In the genomic region with DNA sequence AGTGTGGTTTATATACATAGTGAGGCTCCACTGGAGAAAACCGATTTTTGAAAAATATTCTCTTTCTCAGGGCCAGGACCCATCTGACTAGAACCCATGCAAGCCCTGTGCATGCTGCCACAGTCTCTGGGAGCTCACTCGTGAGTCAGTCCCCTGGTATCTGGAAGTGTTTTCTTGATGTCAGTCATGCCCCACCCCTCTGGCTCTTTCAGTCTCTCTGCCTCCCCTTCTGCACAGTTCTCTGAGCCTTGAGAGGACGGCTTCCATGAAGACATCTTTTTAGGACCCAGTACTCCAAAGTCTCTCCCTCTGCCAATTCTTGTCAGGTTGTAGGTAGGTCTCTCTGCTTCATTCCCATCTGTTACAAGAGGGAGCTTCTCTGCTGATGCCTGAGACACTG, we compare ENCODE assay signal across 13 mouse cellular contexts.
DNase-seq lines count a peak whose midpoint lies in the region; ATAC-seq and TF ChIP-seq lines count a peak whose summit lies in the region.
"Had no signal": no experiment of that assay in that cellular context is flagged by ENCODE, and none has a peak within 500 bp of the region (broad histone marks: within the 10 kb centered on the region; RNA-seq: fewer than 3 reads in every experiment).

No protein-coding gene starts in this region.

- no peaks in the 10 kb centered on the region for H3K79me2 ChIP-seq in MEL (ENCODE audit: control insufficient read depth, insufficient read depth, low read length, poor library complexity)

- H3K36me3 ChIP-seq in MEL (ENCODE audit: control insufficient read depth in 1 of 2, insufficient read depth in 2 of 2, low read length in 2 of 2), result peaks cover 0 to 20% of the 10 kb centered on the region in 2 experiments; a peak in 2 of 4 replicates
- no peaks in the 10 kb centered on the region for H3K36me3 ChIP-seq in embryonic facial prominence, embryonic 15.5 days
- no peaks in the 10 kb centered on the region for H3K36me3 ChIP-seq in liver, embryonic 11.5 days (ENCODE audit: control insufficient read depth, insufficient read depth, low read length)
- H3K36me3 ChIP-seq: limb, embryonic 15.5 days; midbrain, embryonic 12.5 days; neural tube, embryonic 13.5 days had no signal

- H3K4me3 ChIP-seq in MEL (ENCODE audit: control insufficient read depth in 1 of 2, insufficient read depth in 1 of 2, low read depth in 2 of 2, low read length in 2 of 2), result no peak overlapping the region
- 0 out of 2 replicates have a peak overlapping the region, but pooled peaks have one; percentile 6 for H3K4me3 ChIP-seq in embryonic facial prominence, embryonic 15.5 days (replicated peaks)
- no peak overlapping the region for H3K4me3 ChIP-seq in liver, embryonic 11.5 days (ENCODE audit: low read depth, low read length)
- H3K4me3 ChIP-seq: limb, embryonic 15.5 days; midbrain, embryonic 12.5 days; neural tube, embryonic 13.5 days had no signal

- no peak for TF ChIP-seq POLR2A in MEL (IDR thresholded peaks at IDR 0.05; ENCODE audit: control insufficient read depth in 1 of 2, insufficient read depth in 1 of 2, low read depth in 1 of 2, low read length in 2 of 2, poor library complexity in 1 of 2)

- H3K9me3 ChIP-seq in MEL (replicated peaks; ENCODE audit: insufficient read depth, low read length), result no peaks in the 10 kb centered on the region
- no peaks in the 10 kb centered on the region for H3K9me3 ChIP-seq in embryonic facial prominence, embryonic 15.5 days (replicated peaks)
- no peaks in the 10 kb centered on the region for H3K9me3 ChIP-seq in liver, embryonic 11.5 days (ENCODE audit: control insufficient read depth, low read length)
- H3K9me3 ChIP-seq: limb, embryonic 15.5 days; midbrain, embryonic 12.5 days; neural tube, embryonic 13.5 days had no signal

- no peak for TF ChIP-seq EP300 in MEL (IDR thresholded peaks at IDR 0.05; ENCODE audit: low read depth in 1 of 2, low read length in 2 of 2)

- no peak overlapping the region for H3K27ac ChIP-seq in MEL (ENCODE audit: control insufficient read depth, low read depth, low read length)
- H3K27ac ChIP-seq in embryonic facial prominence, embryonic 15.5 days (replicated peaks), result peak overlapping the region; percentile 82
- no peak overlapping the region for H3K27ac ChIP-seq in liver, embryonic 11.5 days (ENCODE audit: low read depth, low read length)
- H3K27ac ChIP-seq: midbrain, embryonic 12.5 days; neural tube, embryonic 13.5 days had no signal

- TF ChIP-seq CTCF in MEL (IDR thresholded peaks at IDR 0.05 in 2 of 3, conservative IDR thresholded peaks at IDR 0.05 in 1 of 3; ENCODE audit: control insufficient read depth in 1 of 3, insufficient read depth in 1 of 3, low read depth in 2 of 3, low read length in 3 of 3, poor library complexity in 1 of 3, severe bottlenecking in 1 of 3), result no peak

- no peak overlapping the region for H3K4me2 ChIP-seq in embryonic facial prominence, embryonic 15.5 days (replicated peaks)
- no peak overlapping the region for H3K4me2 ChIP-seq in liver, embryonic 11.5 days
- H3K4me2 ChIP-seq: limb, embryonic 15.5 days; midbrain, embryonic 12.5 days; neural tube, embryonic 13.5 days had no signal

- H3K27me3 ChIP-seq in MEL (ENCODE audit: control insufficient read depth in 1 of 2, insufficient read depth in 2 of 2, low read length in 2 of 2), result no peaks in the 10 kb centered on the region
- no peaks in the 10 kb centered on the region for H3K27me3 ChIP-seq in embryonic facial prominence, embryonic 15.5 days
- H3K27me3 ChIP-seq in liver, embryonic 11.5 days (replicated peaks; ENCODE audit: control insufficient read depth, insufficient read depth, low read length), result no peaks in the 10 kb centered on the region
- H3K27me3 ChIP-seq: limb, embryonic 15.5 days; midbrain, embryonic 12.5 days; neural tube, embryonic 13.5 days had no signal

- DNase-seq in cerebellum, postnatal 14 days, result peak; percentile 9 to 20
- no peak for DNase-seq in cerebellum, postnatal 25 days
- DNase-seq in MEL (ENCODE audit: low read depth, low spot score), result peak; percentile 24
- DNase-seq in lung, postnatal 36 days, result peak; percentile 58
- no peak for DNase-seq in liver, embryonic 11.5 days (ENCODE audit: low spot score)
- no peak for DNase-seq in B cell, adult 2 months
- no peak for DNase-seq in gastrocnemius, adult 8-10 months (ENCODE audit: low spot score in 2 of 2)
- DNase-seq: kidney, adult 8-10 months; right cerebral cortex, postnatal 14 days had no signal

- peaks cover 13 to 16% of the 10 kb centered on the region in 2 experiments for H3K4me1 ChIP-seq in MEL (ENCODE audit: control insufficient read depth in 1 of 2, insufficient read depth in 2 of 2, low read length in 2 of 2)
- H3K4me1 ChIP-seq in embryonic facial prominence, embryonic 15.5 days, result peaks cover 30% of the 10 kb centered on the region
- peaks cover 13% of the 10 kb centered on the region for H3K4me1 ChIP-seq in liver, embryonic 11.5 days (replicated peaks; ENCODE audit: control insufficient read depth, insufficient read depth, low read length)
- H3K4me1 ChIP-seq: neural tube, embryonic 13.5 days had no signal

- H3K9ac ChIP-seq in MEL (ENCODE audit: control insufficient read depth, low read depth, low read length, poor library complexity, severe bottlenecking), result no peak overlapping the region
- no peak overlapping the region for H3K9ac ChIP-seq in embryonic facial prominence, embryonic 15.5 days
- no peak overlapping the region for H3K9ac ChIP-seq in liver, embryonic 11.5 days (ENCODE audit: low read depth, low read length)
- H3K9ac ChIP-seq: limb, embryonic 15.5 days; midbrain, embryonic 12.5 days; neural tube, embryonic 13.5 days had no signal

- 24% methylated on average over 3 of the region's 3 CpGs for WGBS in embryonic facial prominence, embryonic 15.5 days
- 40% methylated on average over 3 of the region's 3 CpGs for WGBS in liver, embryonic 11.5 days

- peak; percentile 39; the same call in 1 of the 2 replicates for ATAC-seq in embryonic facial prominence, embryonic 15.5 days (ENCODE audit: insufficient number of reproducible peaks, low FRiP score, low TSS enrichment, low read depth)
- no peak for ATAC-seq in liver, embryonic 11.5 days (replicated peaks; ENCODE audit: low FRiP score)

- no peak for TF ChIP-seq RAD21 in MEL (IDR thresholded peaks at IDR 0.05; ENCODE audit: low read depth, low read length)

TF ChIP-seq in MEL, 35 proteins besides CTCF, POLR2A, EP300 and RAD21:
- TF ChIP-seq NRF1 (IDR thresholded peaks at IDR 0.05; ENCODE audit: insufficient read depth, low read depth, low read length, poor library complexity, severe bottlenecking) (no peak), ETS1 (IDR thresholded peaks at IDR 0.05; ENCODE audit: low read depth, low read length) (no peak), MEF2A (IDR thresholded peaks at IDR 0.05; ENCODE audit: extremely low read depth, insufficient replicate concordance, low read depth, low read length, poor library complexity, severe bottlenecking) (no peak), CHD2 (IDR thresholded peaks at IDR 0.05; ENCODE audit: low read length) (no peak), TCF12 (IDR thresholded peaks at IDR 0.05; ENCODE audit: low read depth, low read length) (no peak), GATA1 (IDR thresholded peaks at IDR 0.05; ENCODE audit: low read depth, low read length) (no peak), ZC3H11A (IDR thresholded peaks at IDR 0.05; ENCODE audit: low read depth, low read length) (no peak), E2F4 (IDR thresholded peaks at IDR 0.05; ENCODE audit: borderline replicate concordance, low read depth, low read length) (no peak), UBTF (IDR thresholded peaks at IDR 0.05; ENCODE audit: borderline replicate concordance, insufficient read depth, low read depth, low read length) (no peak), POLR2AphosphoS5 (IDR thresholded peaks at IDR 0.05; ENCODE audit: borderline replicate concordance, low read depth, low read length) (no peak)

Comparison
In these comparisons a context has a peak if more than half of its experiments do, and no peak if none do; other contexts are left out.
1. DNase-seq: peak in cerebellum, postnatal 14 days (2 of 2), MEL (single experiment) and lung, postnatal 36 days (single experiment); none in cerebellum, postnatal 25 days (0 of 2), liver, embryonic 11.5 days (single experiment), B cell, adult 2 months (0 of 2) and gastrocnemius, adult 8-10 months (0 of 2).